Mouse (Mus musculus) heart, adult 8-10 months (tissue): ENCODE measurements at regions not wholly inside any gene's neighbourhood (a gene's known extent, or its start where the extent isn't known, plus 50 kb on each side); places are given as distances from the start of the nearest gene placed in this dataset.
"Not testable (repeated sequence)": the region's sequence is repeated elsewhere in the genome, so short reads cannot be mapped to it uniquely, and the experiment has no call there.

Experiments used
- DNase-seq: peaks from one replicate; pipeline ENCODE4 v3.0.0; 2022; ENCODE audit warnings: low spot score

GRCm38 (mm10) chr14:53723611-53724010 lies 530.3 kb downstream of the Dad1 start:
- not testable (repeated sequence) for DNase-seq

DNA sequence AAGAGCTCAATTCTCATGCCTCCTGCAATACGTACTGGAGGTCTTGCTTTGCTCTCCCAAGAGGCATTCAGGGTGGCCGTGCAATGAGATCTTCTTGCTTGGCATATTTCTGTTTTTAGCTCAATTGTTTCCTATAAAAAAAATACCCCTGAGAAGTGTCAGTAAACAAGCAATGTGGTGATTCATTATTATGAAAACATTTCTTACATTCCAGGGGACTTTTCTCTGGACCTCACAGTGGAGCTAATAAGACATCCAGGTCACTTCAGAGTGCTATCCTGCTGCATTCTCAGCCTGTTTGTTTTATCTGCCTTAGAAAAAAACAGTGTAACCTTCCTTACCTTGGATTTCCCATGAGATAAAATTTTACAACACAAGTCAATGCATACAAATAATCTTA lies 532.0 kb downstream of the Dad1 start:
- DNase-seq: not testable (repeated sequence)

- not testable (repeated sequence) for DNase-seq
Observed at GRCm38 (mm10) chr14:53709627-53710026, 544.3 kb downstream of the Dad1 start.

DNA sequence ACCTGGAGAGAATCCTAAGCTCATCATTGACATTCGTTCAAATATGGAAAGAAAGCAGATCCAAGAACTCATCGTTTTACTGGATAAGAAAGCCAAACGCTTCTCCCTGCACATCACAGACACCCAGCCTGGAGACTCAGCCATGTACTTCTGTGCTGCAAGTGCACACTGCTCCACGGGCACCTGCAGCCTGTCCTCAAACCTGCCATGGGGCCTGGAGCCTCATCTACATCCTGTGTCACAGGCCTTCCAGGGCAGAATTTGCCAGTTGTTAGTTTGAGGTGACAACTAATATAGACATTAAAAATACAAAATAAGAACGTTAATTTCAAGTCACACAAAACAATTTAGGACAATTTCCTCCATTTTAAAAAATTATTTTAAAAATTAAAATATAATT lies 549.6 kb downstream of the Dad1 start:
- DNase-seq: not testable (repeated sequence)

DNA sequence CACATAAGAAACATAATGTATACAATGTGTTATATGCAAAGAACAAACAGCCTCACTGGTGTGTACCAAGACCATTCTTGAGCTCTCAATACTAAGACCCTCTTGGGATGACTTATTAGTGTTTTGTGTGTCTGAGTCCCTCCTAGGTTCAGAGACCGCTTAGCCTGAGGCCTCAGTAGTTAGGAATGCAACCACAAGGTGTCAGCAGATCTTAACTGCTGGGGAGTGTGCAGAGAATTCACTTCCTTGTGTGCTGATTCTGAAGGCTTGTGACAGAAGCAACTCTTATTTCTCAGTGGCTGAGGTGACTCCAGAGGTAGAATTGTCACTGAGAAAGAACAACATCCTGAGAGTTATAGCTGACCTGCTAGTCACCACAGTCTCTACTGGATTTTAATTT lies 550.3 kb downstream of the Dad1 start:
- not testable (repeated sequence) for DNase-seq

DNA sequence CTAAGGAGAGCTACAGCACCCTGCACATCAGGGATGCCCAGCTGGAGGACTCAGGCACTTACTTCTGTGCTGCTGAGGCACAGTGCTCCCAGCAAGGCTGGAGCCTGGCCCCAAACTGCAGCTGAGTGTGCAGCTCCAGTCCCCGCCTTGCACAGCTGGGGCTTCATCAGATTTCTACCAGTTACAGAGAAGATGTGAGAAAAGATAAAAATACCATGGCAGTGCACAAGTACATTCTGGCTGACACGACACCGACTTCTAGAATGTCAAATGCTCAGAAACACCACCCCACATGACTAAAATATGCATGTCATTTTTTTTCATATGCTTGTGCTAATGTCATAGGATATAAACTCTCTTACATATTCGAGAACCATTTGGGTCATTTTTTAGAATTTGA lies 569.8 kb downstream of the Dad1 start:
- not testable (repeated sequence) for DNase-seq

DNA sequence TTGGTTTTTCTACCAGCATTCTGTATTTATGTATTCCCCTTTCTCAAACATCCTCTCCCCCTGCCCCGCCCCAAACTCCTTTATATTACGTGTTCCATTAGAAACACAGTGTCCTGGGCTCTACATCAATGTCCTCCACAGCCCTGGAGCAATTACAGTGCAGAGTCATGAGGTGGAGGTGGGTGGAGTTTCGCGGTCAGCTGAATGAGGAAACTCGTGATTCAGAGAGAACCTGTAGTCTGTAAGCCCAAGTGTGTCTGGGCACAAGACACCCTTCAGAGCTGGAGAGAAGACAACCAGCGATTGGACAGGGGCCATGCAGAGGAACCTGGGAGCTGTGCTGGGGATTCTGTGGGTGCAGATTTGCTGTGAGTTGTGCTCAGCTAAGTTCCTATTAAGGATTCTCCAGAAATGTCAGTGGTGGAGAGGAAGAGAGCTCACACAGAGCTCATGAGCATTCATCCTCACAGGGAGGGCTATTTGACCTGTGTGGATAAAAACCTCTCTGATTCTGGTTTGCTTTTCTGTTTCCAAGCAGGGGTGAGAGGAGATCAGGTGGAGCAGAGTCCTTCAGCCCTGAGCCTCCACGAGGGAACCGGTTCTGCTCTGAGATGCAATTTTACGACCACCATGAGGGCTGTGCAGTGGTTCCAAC lies 570.4 kb downstream of the Dad1 start:
- not testable (repeated sequence) for DNase-seq

GRCm38 (mm10) chr14:53682679-53683078 lies 571.2 kb downstream of the Dad1 start:
- DNase-seq: not testable (repeated sequence)

DNA sequence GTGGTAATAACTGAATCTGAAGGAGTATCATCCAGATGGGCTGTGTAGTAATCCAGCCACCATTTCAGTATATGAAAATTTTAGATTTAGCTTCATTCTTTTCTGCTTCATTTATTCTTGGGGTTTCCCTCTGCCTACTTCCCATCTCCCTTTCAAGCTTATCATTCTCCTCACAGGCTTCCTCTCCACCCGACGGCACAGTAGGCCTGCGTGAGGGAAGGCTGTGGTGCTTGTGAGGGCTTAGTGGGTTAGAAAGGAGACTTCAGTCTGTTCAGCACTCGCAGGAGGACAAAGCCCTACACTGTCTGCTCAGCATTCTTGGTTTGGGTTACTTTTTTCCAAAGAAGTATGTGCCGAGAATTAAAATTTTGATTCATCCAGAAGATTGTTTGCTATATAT lies 572.6 kb downstream of the Dad1 start:
- DNase-seq: not testable (repeated sequence)

- DNase-seq: not testable (repeated sequence)
Observed at GRCm38 (mm10) chr14:53665681-53666080, 588.2 kb downstream of the Dad1 start.

- DNase-seq: not testable (repeated sequence)
Observed at GRCm38 (mm10) chr14:53662700-53663355, 591.1 kb downstream of the Dad1 start.

- DNase-seq: not testable (repeated sequence)
Observed at GRCm38 (mm10) chr14:53654669-53655068, 599.2 kb downstream of the Dad1 start.

DNA sequence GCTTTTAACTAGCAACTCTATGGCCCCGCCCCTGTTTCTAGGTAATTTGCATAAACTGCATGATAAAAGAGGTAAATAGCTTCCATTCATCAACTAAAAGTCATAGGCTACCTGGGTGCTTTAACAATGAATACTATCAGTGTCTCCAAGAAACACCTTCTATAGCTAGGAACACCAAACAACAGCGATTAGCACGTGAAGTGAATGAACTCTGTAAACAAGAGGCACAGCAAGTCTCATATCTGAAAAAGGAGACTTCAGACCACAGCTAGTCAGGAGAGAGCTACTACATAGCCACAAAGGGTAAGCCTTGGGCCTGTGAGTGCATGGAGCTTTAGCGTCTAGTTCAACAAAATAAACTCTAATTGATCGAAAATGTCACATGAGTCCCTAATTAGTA lies 602.8 kb downstream of the Dad1 start:
- DNase-seq: not testable (repeated sequence)

- DNase-seq: not testable (repeated sequence)
Observed at GRCm38 (mm10) chr14:53649189-53649588, 604.7 kb downstream of the Dad1 start.

DNA sequence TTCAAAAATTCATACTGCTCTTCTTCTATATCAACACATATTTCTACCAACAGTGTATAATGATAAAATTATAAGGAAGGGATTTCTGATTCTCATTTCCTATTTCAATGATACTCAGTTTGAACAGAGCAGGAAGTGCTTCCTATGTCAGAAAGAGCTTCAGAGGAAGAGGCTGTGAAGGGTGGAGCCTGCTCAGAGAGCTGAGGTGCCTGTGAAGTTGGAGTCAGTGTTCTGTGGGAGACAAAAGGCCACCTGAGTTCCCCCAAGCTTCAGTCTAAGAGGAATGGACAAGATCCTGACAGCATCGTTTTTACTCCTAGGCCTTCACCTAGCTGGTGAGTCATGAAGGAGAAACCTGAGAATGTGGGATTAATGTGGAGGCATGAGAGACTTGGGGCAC lies 613.5 kb downstream of the Dad1 start:
- DNase-seq: not testable (repeated sequence)

- DNase-seq: not testable (repeated sequence)
Observed at GRCm38 (mm10) chr14:53637664-53638063, 616.2 kb downstream of the Dad1 start.

DNA sequence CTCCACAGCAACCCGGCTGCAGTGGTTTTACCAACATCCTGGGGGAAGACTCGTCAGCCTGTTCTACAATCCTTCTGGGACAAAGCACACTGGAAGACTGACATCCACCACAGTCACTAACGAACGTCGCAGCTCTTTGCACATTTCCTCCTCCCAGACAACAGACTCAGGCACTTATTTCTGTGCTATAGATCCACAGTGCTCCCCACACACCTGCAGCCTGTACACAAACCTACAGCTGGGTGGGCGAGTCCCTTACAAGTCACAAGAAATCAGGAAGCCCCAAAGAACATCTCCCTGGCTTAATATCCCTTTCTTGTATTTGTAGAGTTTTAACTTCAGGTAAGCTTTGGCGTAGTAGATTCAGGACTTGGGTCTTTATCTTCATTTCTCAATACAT lies 618.7 kb downstream of the Dad1 start:
- DNase-seq: not testable (repeated sequence)

DNA sequence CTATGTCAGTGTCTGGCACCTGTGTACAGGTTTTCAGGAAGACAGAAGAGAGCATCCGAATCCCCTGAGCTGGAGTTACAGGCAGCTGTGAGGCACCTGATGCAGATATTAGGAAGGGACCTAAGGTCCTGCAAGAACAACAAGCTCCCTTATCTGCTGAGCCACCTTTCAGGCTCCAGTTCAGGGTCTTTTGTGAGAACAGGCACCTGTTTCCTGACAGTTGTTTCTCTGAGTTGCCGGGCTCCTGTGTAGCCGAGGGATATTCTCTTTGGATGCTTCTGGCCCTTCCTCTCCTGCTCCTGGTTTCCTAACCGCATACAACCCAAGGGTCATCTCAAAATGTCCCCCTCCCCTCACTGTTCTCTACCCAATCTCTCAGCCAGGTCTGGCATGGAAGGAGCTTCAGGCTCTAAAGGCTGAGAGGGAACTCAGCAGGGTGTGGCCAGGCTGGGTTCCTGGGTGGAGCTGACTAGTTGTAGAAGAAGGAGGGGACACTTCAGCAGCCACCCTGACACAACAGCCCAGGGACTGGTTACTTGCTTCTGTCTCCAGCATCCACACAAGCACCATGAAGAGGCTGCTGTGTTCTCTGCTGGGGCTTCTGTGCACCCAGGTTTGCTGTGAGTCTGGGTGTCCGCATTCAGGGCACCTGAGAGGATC lies 619.5 kb downstream of the Dad1 start:
- not testable (repeated sequence) for DNase-seq

DNA sequence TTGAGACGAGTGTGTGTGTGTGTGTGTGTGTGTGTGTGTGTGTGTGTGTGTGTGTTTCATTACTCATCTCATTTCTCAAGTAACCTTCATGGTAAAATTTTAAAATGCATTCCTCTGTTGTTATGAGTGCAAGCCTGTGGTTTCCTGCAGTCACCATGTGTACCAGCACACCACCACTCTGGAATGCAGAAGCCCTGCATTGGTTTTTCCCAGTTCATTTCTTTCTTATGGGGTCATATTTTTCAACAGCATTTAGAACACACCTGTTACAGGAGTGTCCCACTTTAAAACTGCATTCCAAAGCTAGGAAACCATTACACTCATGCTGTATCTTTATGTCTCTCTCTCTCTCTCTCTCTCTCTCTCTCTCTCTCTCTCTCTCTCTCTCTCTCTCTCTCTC lies 620.2 kb downstream of the Dad1 start:
- DNase-seq: not testable (repeated sequence)

GRCm38 (mm10) chr14:53621376-53621775 lies 632.5 kb downstream of the Dad1 start:
- not testable (repeated sequence) for DNase-seq

DNA sequence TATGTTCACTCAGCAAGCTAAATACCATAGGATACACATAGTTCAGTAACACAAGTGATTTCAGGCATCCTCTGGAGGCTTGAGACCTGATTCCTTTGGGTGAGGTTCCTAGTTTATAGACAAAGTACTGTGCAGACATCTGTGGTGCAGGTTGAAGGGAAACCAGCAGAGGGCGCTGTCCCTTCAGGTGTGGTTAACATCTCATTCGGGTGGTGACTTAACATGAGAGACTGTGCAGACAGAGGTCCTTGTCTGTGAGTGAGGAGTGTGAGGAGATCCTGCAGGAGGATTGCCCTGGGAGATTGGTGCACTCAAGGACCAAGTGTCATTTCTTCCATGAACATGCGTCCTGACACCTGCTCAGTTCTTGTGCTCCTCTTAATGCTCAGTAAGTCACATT lies 637.8 kb downstream of the Dad1 start:
- not testable (repeated sequence) for DNase-seq

DNA sequence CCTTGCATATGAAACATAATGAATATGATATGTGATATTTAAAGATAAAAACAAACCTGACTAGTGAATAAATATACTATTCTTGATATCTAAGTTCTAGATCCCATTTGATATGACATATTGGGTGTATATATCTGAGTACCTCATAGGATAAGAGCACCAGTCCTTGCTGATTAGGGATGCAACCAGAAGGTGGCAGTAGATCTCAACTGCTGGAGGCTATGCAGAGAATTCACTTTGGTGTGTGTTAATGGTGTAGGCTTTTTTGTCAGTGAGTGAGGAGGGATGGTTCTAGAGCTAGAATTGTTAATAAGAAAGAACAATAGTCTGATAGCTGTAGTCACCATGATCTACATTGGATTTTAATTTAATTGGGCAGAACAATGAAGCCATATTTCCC lies 639.6 kb downstream of the Dad1 start:
- no peak for DNase-seq

DNA sequence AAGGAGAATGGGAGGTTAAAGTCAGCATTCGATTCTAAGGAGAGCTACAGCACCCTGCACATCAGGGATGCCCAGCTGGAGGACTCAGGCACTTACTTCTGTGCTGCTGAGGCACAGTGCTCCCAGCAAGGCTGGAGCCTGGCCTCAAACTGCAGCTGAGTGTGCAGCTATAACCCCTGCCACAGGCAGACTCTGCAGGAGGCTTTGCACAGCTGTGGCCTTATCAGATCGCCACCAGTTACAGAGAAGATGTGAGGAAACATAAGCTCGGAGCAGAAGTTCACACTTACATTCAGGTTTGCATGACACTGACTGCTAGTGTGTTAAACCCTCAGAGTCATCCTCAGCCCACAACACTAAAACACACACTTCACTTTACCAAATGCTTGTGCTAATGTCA lies 654.6 kb downstream of the Dad1 start:
- not testable (repeated sequence) for DNase-seq
